Mouse (Mus musculus): Measurements from ENCODE around the gene Gm16867.
"Not testable (repeated sequence)": the region's sequence is repeated elsewhere in the genome, so short reads cannot be mapped to it uniquely, and the experiment has no call there.

GRCm38 (mm10) chr14:69503174-69503573 lies at the start of gene Gm16867:
- TF ChIP-seq CTCF, EP300 (IDR thresholded peaks at IDR 0.05; ENCODE audit: low read depth): not testable (repeated sequence)
